Mouse (Mus musculus) neural tube, embryonic 11.5 days (tissue): ENCODE measurements around the gene Gtpbp3. TPM values are rescaled to one million over a fixed set of nuclear protein-coding genes. Genes with fewer than 3 reads are reported as not detected.
A peak's percentile ranks its signal among the peaks of the same experiment; 100 is the strongest.

Experiments used
- ATAC-seq: fragments of 200-750 bp; cut with Nextera tagmentation; 2 replicates; pipeline ENCODE4 v1.8.0; 2017; ENCODE audit warnings: moderate number of reproducible peaks, mild to moderate bottlenecking, moderate TSS enrichment, moderate library complexity; ENCODE audit not compliant: insufficient read depth, low FRiP score, low TSS enrichment
- DNase-seq: peaks from one replicate; pipeline ENCODE4 v3.0.0-alpha.2; 2015; ENCODE audit warnings: low spot score
- H3K27ac ChIP-seq: fragments of 300-500 bp; sonication (generic); 2 replicates; pipeline ENCODE4 v1.5.1; 2014; ENCODE audit warnings: low read depth, mild to moderate bottlenecking, low read length
- H3K27me3 ChIP-seq: fragments of 300-500 bp; sonication (generic); 2 replicates; pipeline ENCODE4 v1.6.1; 2014; ENCODE audit warnings: mild to moderate bottlenecking, low read length, mixed read lengths; ENCODE audit not compliant: control insufficient read depth, insufficient read depth
- H3K36me3 ChIP-seq: fragments of 300-500 bp; sonication (generic); 2 replicates; pipeline ENCODE4 v1.6.1; 2014; ENCODE audit warnings: mild to moderate bottlenecking, low read length, moderate library complexity, mixed read lengths; ENCODE audit not compliant: control insufficient read depth, insufficient read depth
- H3K4me1 ChIP-seq: fragments of 300-500 bp; sonication (generic); 2 replicates; pipeline ENCODE4 v1.6.1; 2014; ENCODE audit warnings: low read length, mixed read lengths; ENCODE audit not compliant: control insufficient read depth, insufficient read depth
- H3K4me2 ChIP-seq: fragments of 300-500 bp; sonication (generic); 2 replicates; pipeline ENCODE4 v1.6.1; 2014; ENCODE audit warnings: low read depth, mild to moderate bottlenecking, moderate library complexity
- H3K4me3 ChIP-seq: fragments of 300-500 bp; sonication (generic); 2 replicates; pipeline ENCODE4 v1.5.1; 2014; ENCODE audit warnings: low read depth, low read length
- H3K9ac ChIP-seq: fragments of 300-500 bp; sonication (generic); 2 replicates; pipeline ENCODE4 v1.6.1; 2014; ENCODE audit warnings: mild to moderate bottlenecking, low read length
- H3K9me3 ChIP-seq: fragments of 300-500 bp; sonication (generic); 2 replicates; pipeline ENCODE4 v1.6.1; 2016; ENCODE audit warnings: low read length; ENCODE audit not compliant: control insufficient read depth
- WGBS: fragments of 180-500 bp; shearing (Covaris S2); extraction: QIAGEN DNeasy Blood & Tissue Kit; methylation state at CpG from one replicate; pipeline ENCODE4 v1.1.7; 2014; 5-methylcytosine and 5-hydroxymethylcytosine counted together
- polyA plus RNA-seq: library from polyadenylated mRNA; unstranded; fragments of >200 nt; fragmentation: Nextera tagmentation; extraction: Ambion mirVana; gene quantifications from 2 replicates; pipeline ENCODE4 v1.2.1, GENCODE M21; 2014

Gtpbp3 gene
- 6.0 and 8.4 TPM in 2 replicates for polyA plus RNA-seq

GRCm38 (mm10) chr8:71487691-71488445, at the start of gene Gtpbp3:
Gene Gtpbp3, plus strand, starts transcription at chr8:71488103.
- ATAC-seq (peak; percentile 20), DNase-seq (peak; percentile 78)
- H3K9me3 ChIP-seq, result no peaks in the 10 kb centered on the region
- peaks cover 12% of the 10 kb centered on the region for H3K4me1 ChIP-seq
- peak within 1 kb of the TSS; percentile 65; the same call in 1 of the 2 replicates for H3K27ac ChIP-seq
- H3K4me3 ChIP-seq, result peak within 1 kb of the TSS; percentile 83
- peak within 1 kb of the TSS; percentile 96 for H3K4me2 ChIP-seq
- 1% methylated on average over 33 of the region's 33 CpGs for WGBS
- H3K9ac ChIP-seq, result peak within 1 kb of the TSS; percentile 72
- no peaks in the 10 kb centered on the region for H3K27me3 ChIP-seq
- H3K36me3 ChIP-seq, result peaks cover 8% of the 10 kb centered on the region; the same call in 1 of the 2 replicates

- no peak overlapping the region for H3K4me2 ChIP-seq
- H3K4me3 ChIP-seq, result no peak overlapping the region
- 1% methylated on average over 7 of the region's 7 CpGs for WGBS
- peak; percentile 64 for DNase-seq
- H3K36me3 ChIP-seq, result no peaks in the 10 kb centered on the region
- H3K9me3 ChIP-seq, result no peaks in the 10 kb centered on the region
- H3K27ac ChIP-seq, result no peak overlapping the region
- no peak overlapping the region for H3K9ac ChIP-seq
- no peak for ATAC-seq
- no peaks in the 10 kb centered on the region for H3K27me3 ChIP-seq
- no peaks in the 10 kb centered on the region for H3K4me1 ChIP-seq
Measured at GRCm38 (mm10) chr8:71441404-71441803, 46.5 kb upstream of the Gtpbp3 start.

- Histone ChIP-seq H3K36me3 (no peaks in the 10 kb centered on the region), H3K27me3 (no peaks in the 10 kb centered on the region), H3K9ac (no peak overlapping the region), H3K4me1 (no peaks in the 10 kb centered on the region), H3K27ac (no peak overlapping the region), H3K4me2 (no peak overlapping the region), H3K4me3 (no peak overlapping the region), H3K9me3 (no peaks in the 10 kb centered on the region)
- no peak for DNase-seq
- ATAC-seq, result no peak
- WGBS, result 86% methylated on average over 7 of the region's 7 CpGs
Measured at GRCm38 (mm10) chr8:71445096-71445495, 42.8 kb upstream of the Gtpbp3 start.

GRCm38 (mm10) chr8:71451337-71451736, 36.6 kb upstream of the Gtpbp3 start:
- Histone ChIP-seq H3K36me3 (no peaks in the 10 kb centered on the region), H3K27me3 (no peaks in the 10 kb centered on the region), H3K4me1 (no peaks in the 10 kb centered on the region), H3K4me3 (no peak overlapping the region), H3K27ac (no peak overlapping the region), H3K4me2 (no peak overlapping the region), H3K9ac (no peak overlapping the region), H3K9me3 (no peaks in the 10 kb centered on the region)
- ATAC-seq (no peak), DNase-seq (no peak)
- WGBS, result 60% methylated on average over 4 of the region's 4 CpGs

- no peaks in the 10 kb centered on the region for H3K4me1 ChIP-seq
- H3K4me2 ChIP-seq, result no peak overlapping the region
- WGBS, result 43% methylated on average over 11 of the region's 11 CpGs
- H3K9me3 ChIP-seq, result no peaks in the 10 kb centered on the region
- no peak overlapping the region for H3K27ac ChIP-seq
- H3K4me3 ChIP-seq, result no peak overlapping the region
- DNase-seq (no peak), ATAC-seq (no peak)
- no peaks in the 10 kb centered on the region for H3K27me3 ChIP-seq
- H3K9ac ChIP-seq, result no peak overlapping the region
- H3K36me3 ChIP-seq, result peaks cover 1% of the 10 kb centered on the region
Measured at GRCm38 (mm10) chr8:71451777-71452176, 36.1 kb upstream of the Gtpbp3 start.

GRCm38 (mm10) chr8:71452669-71453068, 35.2 kb upstream of the Gtpbp3 start:
- DNase-seq (no peak), ATAC-seq (no peak)
- H3K36me3 ChIP-seq, result peaks cover 10% of the 10 kb centered on the region
- H3K4me1 ChIP-seq, result no peaks in the 10 kb centered on the region
- H3K4me2 ChIP-seq, result no peak overlapping the region
- H3K9me3 ChIP-seq, result no peaks in the 10 kb centered on the region
- WGBS, result 86% methylated on average over 2 of the region's 2 CpGs
- H3K9ac ChIP-seq, result no peak overlapping the region
- H3K27ac ChIP-seq, result no peak overlapping the region
- H3K4me3 ChIP-seq, result no peak overlapping the region
- no peaks in the 10 kb centered on the region for H3K27me3 ChIP-seq

GRCm38 (mm10) chr8:71454668-71455067, 33.2 kb upstream of the Gtpbp3 start:
- no peak for ATAC-seq
- Histone ChIP-seq H3K27ac (no peak overlapping the region), H3K4me2 (no peak overlapping the region), H3K4me1 (no peaks in the 10 kb centered on the region), H3K36me3 (peaks cover 15% of the 10 kb centered on the region), H3K27me3 (no peaks in the 10 kb centered on the region), H3K9ac (no peak overlapping the region), H3K9me3 (no peaks in the 10 kb centered on the region), H3K4me3 (no peak overlapping the region)
- 82% methylated on average over 8 of the region's 8 CpGs for WGBS
- no peak for DNase-seq

- Histone ChIP-seq H3K9ac (no peak overlapping the region), H3K36me3 (peaks cover 21% of the 10 kb centered on the region), H3K27me3 (no peaks in the 10 kb centered on the region), H3K9me3 (no peaks in the 10 kb centered on the region), H3K4me3 (no peak overlapping the region), H3K27ac (no peak overlapping the region), H3K4me1 (no peaks in the 10 kb centered on the region), H3K4me2 (no peak overlapping the region)
- no peak for DNase-seq
- no peak for ATAC-seq
- 42% methylated on average over 22 of the region's 22 CpGs for WGBS
Measured at GRCm38 (mm10) chr8:71456906-71457305, 31.0 kb upstream of the Gtpbp3 start.

- ATAC-seq, result no peak
- no peak overlapping the region for H3K4me2 ChIP-seq
- peaks cover 5% of the 10 kb centered on the region; the same call in 1 of the 2 replicates for H3K4me1 ChIP-seq
- H3K36me3 ChIP-seq, result peaks cover 21% of the 10 kb centered on the region
- H3K27me3 ChIP-seq, result no peaks in the 10 kb centered on the region
- H3K4me3 ChIP-seq, result no peak overlapping the region
- H3K9ac ChIP-seq, result no peak overlapping the region
- no peak for DNase-seq
- WGBS, result 86% methylated on average over 20 of the region's 20 CpGs
- H3K9me3 ChIP-seq, result no peaks in the 10 kb centered on the region
- H3K27ac ChIP-seq, result no peak overlapping the region
Measured at GRCm38 (mm10) chr8:71457659-71458270, 30.1 kb upstream of the Gtpbp3 start.
